Comparison of ENCODE assay signal across 8 mouse cellular contexts in genomic region chr10:80384115-80384639, GRCm38 (mm10). TPM values are rescaled to one million over a fixed set of nuclear protein-coding genes. Genes with fewer than 3 reads are reported as not detected.
A peak's percentile ranks its signal among the peaks of the same experiment; 100 is the strongest.
DNase-seq lines count a peak whose midpoint lies in the region; ATAC-seq and TF ChIP-seq lines count a peak whose summit lies in the region.
"Had no signal": no experiment of that assay in that cellular context is flagged by ENCODE, and none has a peak within 500 bp of the region (broad histone marks: within the 10 kb centered on the region; RNA-seq: fewer than 3 reads in every experiment).

No protein-coding gene starts in this region.

- H3K4me1 ChIP-seq in lung, embryonic 14.5 days (ENCODE audit: insufficient read depth), result peaks cover 14% of the 10 kb centered on the region; the same call in 1 of the 2 replicates
- H3K4me1 ChIP-seq in limb, embryonic 13.5 days, result peaks cover 46% of the 10 kb centered on the region
- peaks cover 33% of the 10 kb centered on the region for H3K4me1 ChIP-seq in neural tube, embryonic 14.5 days (ENCODE audit: control insufficient read depth, insufficient read depth, low read length)

- no peak overlapping the region; the same call in 1 of the 2 replicates for H3K4me3 ChIP-seq in lung, embryonic 14.5 days (ENCODE audit: low read depth, low read length)
- H3K4me3 ChIP-seq in limb, embryonic 13.5 days, result peak overlapping the region; percentile 97
- peak overlapping the region; percentile 93 for H3K4me3 ChIP-seq in neural tube, embryonic 14.5 days (ENCODE audit: low read depth, low read length)

- H3K9ac ChIP-seq in lung, embryonic 14.5 days, result peak overlapping the region; percentile 97
- H3K9ac ChIP-seq in limb, embryonic 13.5 days, result peak overlapping the region; percentile 99
- peak overlapping the region; percentile 100 for H3K9ac ChIP-seq in neural tube, embryonic 14.5 days (replicated peaks; ENCODE audit: low read depth, low read length)

- WGBS in lung, embryonic 14.5 days, result 89% methylated on average over 4 of the region's 4 CpGs
- 88% methylated on average over 4 of the region's 4 CpGs for WGBS in limb, embryonic 13.5 days
- WGBS in neural tube, embryonic 14.5 days, result 89% methylated on average over 4 of the region's 4 CpGs

- peaks cover 61% of the 10 kb centered on the region for H3K36me3 ChIP-seq in lung, embryonic 14.5 days (ENCODE audit: insufficient read depth)
- peaks cover 56% of the 10 kb centered on the region for H3K36me3 ChIP-seq in limb, embryonic 13.5 days
- H3K36me3 ChIP-seq in neural tube, embryonic 14.5 days (ENCODE audit: control insufficient read depth, insufficient read depth, low read length), result peaks cover 47% of the 10 kb centered on the region

- no peak for ATAC-seq in lung, embryonic 14.5 days (ENCODE audit: insufficient read depth)
- 0 out of 2 replicates have a peak, but pooled peaks have one; percentile 13 for ATAC-seq in erythroid progenitor cell, adult 5-6 weeks (replicated peaks; ENCODE audit: low FRiP score, poor library complexity, severe bottlenecking)
- ATAC-seq in limb, embryonic 13.5 days (ENCODE audit: low FRiP score, low read depth), result no peak
- no peak for ATAC-seq in neural tube, embryonic 14.5 days (ENCODE audit: low read depth)

- no peak for DNase-seq in lung, embryonic 14.5 days
- no peak for DNase-seq in lung, postnatal 36 days
- DNase-seq in urinary bladder, adult 18-20 months (ENCODE audit: low spot score in 2 of 2), result no peak
- no peak for DNase-seq in layer of hippocampus, adult 9-10 months (ENCODE audit: low spot score)
- DNase-seq: embryo, embryonic 11 days had no signal

- H3K27ac ChIP-seq in lung, embryonic 14.5 days (ENCODE audit: low read depth), result no peak overlapping the region
- H3K27ac ChIP-seq in limb, embryonic 13.5 days, result no peak overlapping the region
- no peak overlapping the region for H3K27ac ChIP-seq in neural tube, embryonic 14.5 days (ENCODE audit: low read depth, low read length)

- no peaks in the 10 kb centered on the region for H3K27me3 ChIP-seq in lung, embryonic 14.5 days (ENCODE audit: insufficient read depth, low read length)
- no peaks in the 10 kb centered on the region for H3K27me3 ChIP-seq in limb, embryonic 13.5 days
- H3K27me3 ChIP-seq in neural tube, embryonic 14.5 days (ENCODE audit: control insufficient read depth, insufficient read depth, low read length), result peaks cover 2% of the 10 kb centered on the region; the same call in 1 of the 2 replicates

- TF ChIP-seq CTCF in lung, embryonic 14.5 days (IDR thresholded peaks at IDR 0.05; ENCODE audit: low read depth), result no peak

- peak overlapping the region; percentile 77 for H3K4me2 ChIP-seq in lung, embryonic 14.5 days
- H3K4me2 ChIP-seq in limb, embryonic 13.5 days (replicated peaks), result peak overlapping the region; percentile 95
- H3K4me2 ChIP-seq in neural tube, embryonic 14.5 days (ENCODE audit: low read depth, low read length), result peak overlapping the region; percentile 99

- H3K9me3 ChIP-seq in lung, embryonic 14.5 days (ENCODE audit: low read depth, low read length), result no peaks in the 10 kb centered on the region
- H3K9me3 ChIP-seq in limb, embryonic 13.5 days, result no peaks in the 10 kb centered on the region
- no peaks in the 10 kb centered on the region for H3K9me3 ChIP-seq in neural tube, embryonic 14.5 days (ENCODE audit: control insufficient read depth, low read length)

RNA-seq across cellular contexts. Expression of gene Mex3d, which starts 3.3 kb away (rescaled TPM):
- 7.4 and 8.6 TPM in 2 replicates for polyA plus RNA-seq in lung, embryonic 14.5 days (2014; fragmentation: Nextera tagmentation; extraction: Ambion mirVana)
- 1.4 TPM in 1 of 2 replicates, not detected in the other for total RNA-seq in erythroid progenitor cell, adult 5-6 weeks (2015; ENCODE audit: low replicate concordance)
- 6.7 TPM in 1 of 2 replicates, not detected in the other for total RNA-seq in erythroid progenitor cell, adult 5-6 weeks (2017; ENCODE audit: low replicate concordance)
- 9.2 and 9.5 TPM in 2 replicates for polyA plus RNA-seq in limb, embryonic 13.5 days (2015; fragmentation: Nextera tagmentation; extraction: Ambion mirVana)
- polyA plus RNA-seq in neural tube, embryonic 14.5 days (2014; fragmentation: Nextera tagmentation; extraction: Ambion mirVana), result 11.5 and 12.2 TPM in 2 replicates

RNA-seq across cellular contexts. Expression of gene Mbd3, which starts 15.2 kb away (rescaled TPM):
- polyA plus RNA-seq in lung, embryonic 14.5 days (2014; fragmentation: Nextera tagmentation; extraction: Ambion mirVana), result 224 and 268 TPM in 2 replicates
- 33.5 TPM in 2 replicates for total RNA-seq in erythroid progenitor cell, adult 5-6 weeks (2015; ENCODE audit: low replicate concordance)
- 39.7 and 45.8 TPM in 2 replicates for total RNA-seq in erythroid progenitor cell, adult 5-6 weeks (2017; ENCODE audit: low replicate concordance)
- polyA plus RNA-seq in limb, embryonic 13.5 days (2015; fragmentation: Nextera tagmentation; extraction: Ambion mirVana), result 276 and 288 TPM in 2 replicates
- 162 and 166 TPM in 2 replicates for polyA plus RNA-seq in neural tube, embryonic 14.5 days (2014; fragmentation: Nextera tagmentation; extraction: Ambion mirVana)

RNA-seq across cellular contexts. Expression of gene Uqcr11, which starts 22.5 kb away (rescaled TPM):
- 663 and 669 TPM in 2 replicates for polyA plus RNA-seq in lung, embryonic 14.5 days (2014; fragmentation: Nextera tagmentation; extraction: Ambion mirVana)
- total RNA-seq in erythroid progenitor cell, adult 5-6 weeks (2015; ENCODE audit: low replicate concordance), result 65.8 and 80.0 TPM in 2 replicates
- 67.9 and 87.3 TPM in 2 replicates for total RNA-seq in erythroid progenitor cell, adult 5-6 weeks (2017; ENCODE audit: low replicate concordance)
- 443 and 459 TPM in 2 replicates for polyA plus RNA-seq in limb, embryonic 13.5 days (2015; fragmentation: Nextera tagmentation; extraction: Ambion mirVana)
- 674 and 791 TPM in 2 replicates for polyA plus RNA-seq in neural tube, embryonic 14.5 days (2014; fragmentation: Nextera tagmentation; extraction: Ambion mirVana)

RNA-seq across cellular contexts. Expression of gene Plk5, which starts 27.9 kb away (rescaled TPM):
- 0.61 and 0.77 TPM in 2 replicates for polyA plus RNA-seq in lung, embryonic 14.5 days (2014; fragmentation: Nextera tagmentation; extraction: Ambion mirVana)
- not detected in 2 replicates for total RNA-seq in erythroid progenitor cell, adult 5-6 weeks (2015; ENCODE audit: low replicate concordance)
- not detected in 2 replicates for total RNA-seq in erythroid progenitor cell, adult 5-6 weeks (2017; ENCODE audit: low replicate concordance)
- 1.2 and 2.2 TPM in 2 replicates for polyA plus RNA-seq in limb, embryonic 13.5 days (2015; fragmentation: Nextera tagmentation; extraction: Ambion mirVana)
- polyA plus RNA-seq in neural tube, embryonic 14.5 days (2014; fragmentation: Nextera tagmentation; extraction: Ambion mirVana), result 2.4 and 3.4 TPM in 2 replicates

RNA-seq across cellular contexts. Expression of gene Adamtsl5, which starts 36.0 kb away (rescaled TPM):
- polyA plus RNA-seq in lung, embryonic 14.5 days (2014; fragmentation: Nextera tagmentation; extraction: Ambion mirVana), result 0.68 and 1.2 TPM in 2 replicates
- total RNA-seq in erythroid progenitor cell, adult 5-6 weeks (2015; ENCODE audit: low replicate concordance), result 0.84 TPM in 1 of 2 replicates, not detected in the other
- total RNA-seq in erythroid progenitor cell, adult 5-6 weeks (2017; ENCODE audit: low replicate concordance), result 0.13 and 30.2 TPM in 2 replicates
- polyA plus RNA-seq in limb, embryonic 13.5 days (2015; fragmentation: Nextera tagmentation; extraction: Ambion mirVana), result 2.0 and 2.4 TPM in 2 replicates
- 0.09 and 2.5 TPM in 2 replicates for polyA plus RNA-seq in neural tube, embryonic 14.5 days (2014; fragmentation: Nextera tagmentation; extraction: Ambion mirVana)
